Mouse (Mus musculus) lung, adult 2 months (tissue): ENCODE results near the gene S100a7a.

Experiments used
- CTCF ChIP-seq: fragments of 200-500 bp; IDR thresholded peaks from 2 replicates; pipeline ENCODE4 v1.5.1; 2011; ENCODE audit warnings: mild to moderate bottlenecking, low read length, control low read depth; ENCODE audit not compliant: insufficient read depth
- POLR2A ChIP-seq: fragments of 200-500 bp; IDR thresholded peaks from 2 replicates; pipeline ENCODE4 v1.6.1; 2011; ENCODE audit warnings: low read depth, mild to moderate bottlenecking, control low read depth, low read length, borderline replicate concordance; ENCODE audit errors: extremely low read depth

GRCm38 (mm10) chr3:90653717-90654116 is at the start of gene S100a7a:
- TF ChIP-seq POLR2A (no peak), CTCF (no peak)
